Mouse (Mus musculus): Measurements from ENCODE around the gene Vgll1. TPM values are rescaled to one million over a fixed set of nuclear protein-coding genes. Genes with fewer than 3 reads are reported as not detected.

Gene Vgll1
- not detected for polyA plus RNA-seq (2012; fragmentation: generic; extraction: Trizol)
- long read RNA-seq, experiment 1: 0 reads
- long read RNA-seq, experiment 2: 0 reads

- H3K36me3 ChIP-seq (ENCODE audit: control insufficient read depth, insufficient read depth): no peaks in the 10 kb centered on the region
- no peaks in the 10 kb centered on the region for H3K27me3 ChIP-seq (ENCODE audit: control insufficient read depth, insufficient read depth, insufficient read length)
- H3K79me3 ChIP-seq (ENCODE audit: low read depth): no peaks in the 10 kb centered on the region
- no peaks in the 10 kb centered on the region for H3K79me2 ChIP-seq (ENCODE audit: control insufficient read depth, insufficient read depth)
- H3ac ChIP-seq (ENCODE audit: control insufficient read depth, insufficient read length, low read depth): no peak within 1 kb of the TSS
- TF ChIP-seq MYOG (IDR thresholded peaks at IDR 0.05; ENCODE audit: control insufficient read depth, extremely low read depth, insufficient read length) (no peak), MAX (IDR thresholded peaks at IDR 0.05) (no peak), MYOD1 (IDR thresholded peaks at IDR 0.05; ENCODE audit: control insufficient read depth, insufficient read length, low read depth) (no peak), CTCF (IDR thresholded peaks at IDR 0.05; ENCODE audit: control insufficient read depth, insufficient read depth, insufficient read length) (no peak), FOSL1 (IDR thresholded peaks at IDR 0.05; ENCODE audit: insufficient read depth, low read length, poor library complexity, severe bottlenecking) (no peak), USF1 (IDR thresholded peaks at IDR 0.05; ENCODE audit: low read depth) (no peak)
- no peak within 1 kb of the TSS for H3K4me3 ChIP-seq (ENCODE audit: insufficient read depth, poor library complexity, severe bottlenecking)
These were observed at the start of gene Vgll1 for GRCm38 (mm10) chrX:57087806-57088205. Vgll1 (plus strand) TSS chrX:57088106.

GRCm38 (mm10) chrX:57042774-57043173, 45.1 kb upstream of the Vgll1 start, which contains the start of gene Brs3:
Brs3 (plus strand) TSS chrX:57043074.
- no peaks in the 10 kb centered on the region for H3K79me2 ChIP-seq (ENCODE audit: control insufficient read depth, insufficient read depth)
- H3ac ChIP-seq (ENCODE audit: control insufficient read depth, insufficient read length, low read depth): no peak within 1 kb of the TSS
- H3K36me3 ChIP-seq (ENCODE audit: control insufficient read depth, insufficient read depth): no peaks in the 10 kb centered on the region
- TF ChIP-seq MAX (IDR thresholded peaks at IDR 0.05) (no peak), USF1 (IDR thresholded peaks at IDR 0.05; ENCODE audit: low read depth) (no peak), CEBPB (IDR thresholded peaks at IDR 0.05; ENCODE audit: low read depth) (no peak), MYOG (IDR thresholded peaks at IDR 0.05; ENCODE audit: control insufficient read depth, extremely low read depth, insufficient read length) (no peak), CTCF (IDR thresholded peaks at IDR 0.05; ENCODE audit: control insufficient read depth, insufficient read depth, insufficient read length) (no peak), FOSL1 (IDR thresholded peaks at IDR 0.05; ENCODE audit: insufficient read depth, low read length, poor library complexity, severe bottlenecking) (no peak), MYOD1 (IDR thresholded peaks at IDR 0.05; ENCODE audit: control insufficient read depth, insufficient read length, low read depth) (no peak)
- no peaks in the 10 kb centered on the region for H3K27me3 ChIP-seq (ENCODE audit: control insufficient read depth, insufficient read depth, insufficient read length)
- no peaks in the 10 kb centered on the region for H3K79me3 ChIP-seq (ENCODE audit: low read depth)
- no peak within 1 kb of the TSS for H3K4me3 ChIP-seq (ENCODE audit: insufficient read depth, poor library complexity, severe bottlenecking)

- H3K27me3 ChIP-seq (ENCODE audit: control insufficient read depth, insufficient read depth, insufficient read length): no peaks in the 10 kb centered on the region
- H3K4me3 ChIP-seq (ENCODE audit: insufficient read depth, poor library complexity, severe bottlenecking): no peak overlapping the region
- H3K79me2 ChIP-seq (ENCODE audit: control insufficient read depth, insufficient read depth): no peaks in the 10 kb centered on the region
- H3ac ChIP-seq (ENCODE audit: control insufficient read depth, insufficient read length, low read depth): no peak overlapping the region
- TF ChIP-seq MYOG (IDR thresholded peaks at IDR 0.05; ENCODE audit: control insufficient read depth, extremely low read depth, insufficient read length): no peak
- TF ChIP-seq MAX (IDR thresholded peaks at IDR 0.05): no peak
- TF ChIP-seq MYOD1 (IDR thresholded peaks at IDR 0.05; ENCODE audit: control insufficient read depth, insufficient read length, low read depth): no peak
- no peak for TF ChIP-seq USF1 (IDR thresholded peaks at IDR 0.05; ENCODE audit: low read depth)
- no peak for TF ChIP-seq CTCF (IDR thresholded peaks at IDR 0.05; ENCODE audit: control insufficient read depth, insufficient read depth, insufficient read length)
- TF ChIP-seq CEBPB (IDR thresholded peaks at IDR 0.05; ENCODE audit: low read depth): no peak
- TF ChIP-seq FOSL1 (IDR thresholded peaks at IDR 0.05; ENCODE audit: insufficient read depth, low read length, poor library complexity, severe bottlenecking): no peak
- H3K36me3 ChIP-seq (ENCODE audit: control insufficient read depth, insufficient read depth): no peaks in the 10 kb centered on the region
- H3K79me3 ChIP-seq (ENCODE audit: low read depth): no peaks in the 10 kb centered on the region
These were observed 44.0 kb upstream of the Vgll1 start for GRCm38 (mm10) chrX:57043869-57044268.

GRCm38 (mm10) chrX:57052848-57053173, 35.1 kb upstream of the Vgll1 start:
- H3ac ChIP-seq (ENCODE audit: control insufficient read depth, insufficient read length, low read depth): peak overlapping the region; percentile 45
- H3K36me3 ChIP-seq (ENCODE audit: control insufficient read depth, insufficient read depth): peaks cover 5% of the 10 kb centered on the region
- H3K79me2 ChIP-seq (ENCODE audit: control insufficient read depth, insufficient read depth): peaks cover 14% of the 10 kb centered on the region
- TF ChIP-seq MAX (IDR thresholded peaks at IDR 0.05): no peak
- TF ChIP-seq CTCF (IDR thresholded peaks at IDR 0.05; ENCODE audit: control insufficient read depth, insufficient read depth, insufficient read length): no peak
- TF ChIP-seq MYOG (IDR thresholded peaks at IDR 0.05; ENCODE audit: control insufficient read depth, extremely low read depth, insufficient read length): no peak
- no peak for TF ChIP-seq FOSL1 (IDR thresholded peaks at IDR 0.05; ENCODE audit: insufficient read depth, low read length, poor library complexity, severe bottlenecking)
- no peak for TF ChIP-seq CEBPB (IDR thresholded peaks at IDR 0.05; ENCODE audit: low read depth)
- no peak for TF ChIP-seq USF1 (IDR thresholded peaks at IDR 0.05; ENCODE audit: low read depth)
- no peak for TF ChIP-seq MYOD1 (IDR thresholded peaks at IDR 0.05; ENCODE audit: control insufficient read depth, insufficient read length, low read depth)
- H3K27me3 ChIP-seq (ENCODE audit: control insufficient read depth, insufficient read depth, insufficient read length): no peaks in the 10 kb centered on the region
- peaks cover 2% of the 10 kb centered on the region for H3K79me3 ChIP-seq (ENCODE audit: low read depth)
- H3K4me3 ChIP-seq (ENCODE audit: insufficient read depth, poor library complexity, severe bottlenecking): no peak overlapping the region

GRCm38 (mm10) chrX:57053174-57053992, 34.5 kb upstream of the Vgll1 start, which contains the start of gene Htatsf1:
Htatsf1 (plus strand) TSS chrX:57053583.
- Histone ChIP-seq H3K36me3 (ENCODE audit: control insufficient read depth, insufficient read depth) (peaks cover 5% of the 10 kb centered on the region), H3ac (ENCODE audit: control insufficient read depth, insufficient read length, low read depth) (peak within 1 kb of the TSS; percentile 80), H3K27me3 (ENCODE audit: control insufficient read depth, insufficient read depth, insufficient read length) (no peaks in the 10 kb centered on the region), H3K79me3 (ENCODE audit: low read depth) (peaks cover 2% of the 10 kb centered on the region), H3K4me3 (ENCODE audit: insufficient read depth, poor library complexity, severe bottlenecking) (peak within 1 kb of the TSS; percentile 43), H3K79me2 (ENCODE audit: control insufficient read depth, insufficient read depth) (peaks cover 14% of the 10 kb centered on the region)
- TF ChIP-seq FOSL1 (IDR thresholded peaks at IDR 0.05; ENCODE audit: insufficient read depth, low read length, poor library complexity, severe bottlenecking): no peak
- no peak for TF ChIP-seq MYOD1 (IDR thresholded peaks at IDR 0.05; ENCODE audit: control insufficient read depth, insufficient read length, low read depth)
- TF ChIP-seq USF1 (IDR thresholded peaks at IDR 0.05; ENCODE audit: low read depth): no peak
- TF ChIP-seq MYOG (IDR thresholded peaks at IDR 0.05; ENCODE audit: control insufficient read depth, extremely low read depth, insufficient read length): no peak
- no peak for TF ChIP-seq MAX (IDR thresholded peaks at IDR 0.05)
